Mouse (Mus musculus): ENCODE measurements around the gene Otud7a. TPM values are rescaled to one million over a fixed set of nuclear protein-coding genes. Genes with fewer than 3 reads are reported as not detected.

The Otud7a gene
- polyA plus RNA-seq, 1 experiment from 2014 or later: 0.24 TPM

- Histone ChIP-seq H3K9me3 (no peaks in the 10 kb centered on the region), H3K4me3 (peak overlapping the region; percentile 50), H3K4me1 (peaks cover 25% of the 10 kb centered on the region), H3K4me2 (peak overlapping the region; percentile 83), H3K9ac (peak overlapping the region; percentile 69), H3K27ac (replicated peaks) (no peak overlapping the region), H3K36me3 (no peaks in the 10 kb centered on the region), H3K27me3 (replicated peaks) (peaks cover 93% of the 10 kb centered on the region)
- ATAC-seq (ENCODE audit: extremely low read depth, insufficient number of reproducible peaks, low FRiP score, low TSS enrichment): no peak
- WGBS: under 1% methylated on average over 13 of the region's 13 CpGs
Measured at GRCm38 (mm10) chr7:63755476-63755948, 311.0 kb downstream of the Otud7a start.

GRCm38 (mm10) chr7:63757136-63757677 lies 312.7 kb downstream of the Otud7a start:
- no peak for ATAC-seq (ENCODE audit: extremely low read depth, insufficient number of reproducible peaks, low FRiP score, low TSS enrichment)
- Histone ChIP-seq H3K4me1 (peaks cover 25% of the 10 kb centered on the region), H3K27ac (replicated peaks) (no peak overlapping the region), H3K9me3 (no peaks in the 10 kb centered on the region), H3K27me3 (replicated peaks) (peaks cover 95% of the 10 kb centered on the region), H3K4me2 (peak overlapping the region; percentile 78), H3K9ac (no peak overlapping the region), H3K36me3 (no peaks in the 10 kb centered on the region), H3K4me3 (peak overlapping the region; percentile 53)
- 5% methylated on average over 25 of the region's 25 CpGs for WGBS

GRCm38 (mm10) chr7:63757678-63758239 lies 313.2 kb downstream of the Otud7a start:
- H3K36me3 ChIP-seq: no peaks in the 10 kb centered on the region
- peaks cover 95% of the 10 kb centered on the region for H3K27me3 ChIP-seq (replicated peaks)
- H3K9ac ChIP-seq: peak overlapping the region; percentile 56; the same call in 1 of the 2 replicates
- H3K4me3 ChIP-seq: peak overlapping the region; percentile 53
- H3K9me3 ChIP-seq: no peaks in the 10 kb centered on the region
- WGBS: 1% methylated on average over 51 of the region's 85 CpGs
- no peak overlapping the region for H3K27ac ChIP-seq (replicated peaks)
- H3K4me2 ChIP-seq: peak overlapping the region; percentile 78
- H3K4me1 ChIP-seq: peaks cover 25% of the 10 kb centered on the region
- ATAC-seq (ENCODE audit: extremely low read depth, insufficient number of reproducible peaks, low FRiP score, low TSS enrichment): no peak

- H3K9ac ChIP-seq: peak overlapping the region; percentile 56; the same call in 1 of the 2 replicates
Measured at GRCm38 (mm10) chr7:63758240-63758826, 313.8 kb downstream of the Otud7a start.

GRCm38 (mm10) chr7:63759606-63760005 lies 315.1 kb downstream of the Otud7a start:
- H3K9me3 ChIP-seq: no peaks in the 10 kb centered on the region
- H3K4me1 ChIP-seq: peaks cover 22% of the 10 kb centered on the region
- no peak overlapping the region for H3K9ac ChIP-seq
- no peak overlapping the region for H3K4me3 ChIP-seq
- no peak overlapping the region for H3K27ac ChIP-seq (replicated peaks)
- ATAC-seq (ENCODE audit: extremely low read depth, insufficient number of reproducible peaks, low FRiP score, low TSS enrichment): no peak
- 23% methylated on average over 5 of the region's 5 CpGs for WGBS
- H3K27me3 ChIP-seq (replicated peaks): peaks cover 93% of the 10 kb centered on the region
- H3K4me2 ChIP-seq: no peak overlapping the region
- H3K36me3 ChIP-seq: no peaks in the 10 kb centered on the region

More at GRCm38 (mm10) chr7:63758240-63758826, 313.8 kb downstream of the Otud7a start:
- ATAC-seq (ENCODE audit: extremely low read depth, insufficient number of reproducible peaks, low FRiP score, low TSS enrichment): no peak
- Histone ChIP-seq H3K4me2 (peak overlapping the region; percentile 78), H3K27ac (replicated peaks) (no peak overlapping the region), H3K27me3 (replicated peaks) (peaks cover 95% of the 10 kb centered on the region), H3K4me1 (peaks cover 25% of the 10 kb centered on the region), H3K9me3 (no peaks in the 10 kb centered on the region), H3K36me3 (no peaks in the 10 kb centered on the region), H3K4me3 (peak overlapping the region; percentile 53)
- under 1% methylated on average over 94 of the region's 97 CpGs for WGBS

- H3K9ac ChIP-seq: no peak overlapping the region
- WGBS: 71% methylated on average over 3 of the region's 3 CpGs
- ATAC-seq (ENCODE audit: extremely low read depth, insufficient number of reproducible peaks, low FRiP score, low TSS enrichment): no peak
- peaks cover 14% of the 10 kb centered on the region for H3K4me1 ChIP-seq
- no peak overlapping the region for H3K4me3 ChIP-seq
- no peaks in the 10 kb centered on the region for H3K9me3 ChIP-seq
- peaks cover 64% of the 10 kb centered on the region for H3K27me3 ChIP-seq (replicated peaks)
- no peak overlapping the region for H3K4me2 ChIP-seq
- no peak overlapping the region for H3K27ac ChIP-seq (replicated peaks)
- H3K36me3 ChIP-seq: no peaks in the 10 kb centered on the region
Measured at GRCm38 (mm10) chr7:63762529-63762928, 318.0 kb downstream of the Otud7a start.

- WGBS: 58% methylated on average over 5 of the region's 5 CpGs
- Histone ChIP-seq H3K9ac (no peak overlapping the region), H3K4me1 (no peaks in the 10 kb centered on the region), H3K4me2 (no peak overlapping the region), H3K36me3 (no peaks in the 10 kb centered on the region), H3K27ac (replicated peaks) (no peak overlapping the region), H3K9me3 (no peaks in the 10 kb centered on the region), H3K4me3 (no peak overlapping the region), H3K27me3 (replicated peaks) (peaks cover 10% of the 10 kb centered on the region)
- no peak for ATAC-seq (ENCODE audit: extremely low read depth, insufficient number of reproducible peaks, low FRiP score, low TSS enrichment)
Measured at GRCm38 (mm10) chr7:63768398-63769029, 324.0 kb downstream of the Otud7a start.

GRCm38 (mm10) chr7:63773268-63773667 lies 328.7 kb downstream of the Otud7a start:
- Histone ChIP-seq H3K9ac (no peak overlapping the region), H3K4me1 (no peaks in the 10 kb centered on the region), H3K27me3 (replicated peaks) (no peaks in the 10 kb centered on the region), H3K4me2 (no peak overlapping the region), H3K9me3 (no peaks in the 10 kb centered on the region), H3K36me3 (no peaks in the 10 kb centered on the region), H3K4me3 (no peak overlapping the region), H3K27ac (replicated peaks) (no peak overlapping the region)
- WGBS: 82% methylated on average over 1 of the region's 1 CpGs
- ATAC-seq (ENCODE audit: extremely low read depth, insufficient number of reproducible peaks, low FRiP score, low TSS enrichment): no peak

- H3K36me3 ChIP-seq: no peaks in the 10 kb centered on the region
- no peak overlapping the region for H3K4me3 ChIP-seq
- H3K9me3 ChIP-seq: no peaks in the 10 kb centered on the region
- no peaks in the 10 kb centered on the region for H3K27me3 ChIP-seq (replicated peaks)
- no peak overlapping the region for H3K4me2 ChIP-seq
- H3K4me1 ChIP-seq: no peaks in the 10 kb centered on the region
- no peak overlapping the region for H3K27ac ChIP-seq (replicated peaks)
- no peak overlapping the region for H3K9ac ChIP-seq
- ATAC-seq (ENCODE audit: extremely low read depth, insufficient number of reproducible peaks, low FRiP score, low TSS enrichment): no peak
- 65% methylated on average over 1 of the region's 1 CpGs for WGBS
Measured at GRCm38 (mm10) chr7:63774291-63774690, 329.7 kb downstream of the Otud7a start.

GRCm38 (mm10) chr7:63777328-63777727 lies 332.8 kb downstream of the Otud7a start:
- Histone ChIP-seq H3K4me3 (no peak overlapping the region), H3K9me3 (no peaks in the 10 kb centered on the region), H3K4me2 (no peak overlapping the region), H3K4me1 (no peaks in the 10 kb centered on the region), H3K27me3 (replicated peaks) (no peaks in the 10 kb centered on the region), H3K36me3 (no peaks in the 10 kb centered on the region), H3K9ac (no peak overlapping the region), H3K27ac (replicated peaks) (no peak overlapping the region)
- 78% methylated on average over 4 of the region's 4 CpGs for WGBS
- no peak for ATAC-seq (ENCODE audit: extremely low read depth, insufficient number of reproducible peaks, low FRiP score, low TSS enrichment)

GRCm38 (mm10) chr7:63780821-63781220 lies 336.3 kb downstream of the Otud7a start:
- H3K27me3 ChIP-seq (replicated peaks): no peaks in the 10 kb centered on the region
- no peaks in the 10 kb centered on the region for H3K36me3 ChIP-seq
- no peaks in the 10 kb centered on the region for H3K4me1 ChIP-seq
- H3K4me3 ChIP-seq: no peak overlapping the region
- no peak overlapping the region for H3K4me2 ChIP-seq
- no peak overlapping the region for H3K27ac ChIP-seq (replicated peaks)
- 78% methylated on average over 3 of the region's 3 CpGs for WGBS
- no peak overlapping the region for H3K9ac ChIP-seq
- no peaks in the 10 kb centered on the region for H3K9me3 ChIP-seq
- no peak for ATAC-seq (ENCODE audit: extremely low read depth, insufficient number of reproducible peaks, low FRiP score, low TSS enrichment)
